Mouse (Mus musculus) layer of hippocampus, adult 9-10 months (tissue): ENCODE results near the gene Ring1.

Source experiments
- DNase-seq: peaks from one replicate; pipeline ENCODE4 v3.0.0; 2022; ENCODE audit warnings: low spot score

Ring1 gene

GRCm38 (mm10) chr17:34024317-34024821 is at the start of gene Ring1:
Ring1 (minus strand) TSS chr17:34024680.
- no peak for DNase-seq

- DNase-seq, result no peak
These were observed 47.6 kb upstream of the Ring1 start for GRCm38 (mm10) chr17:34072091-34072490.

GRCm38 (mm10) chr17:34068864-34069263 is 44.4 kb upstream of the Ring1 start:
- DNase-seq, result no peak

DNA sequence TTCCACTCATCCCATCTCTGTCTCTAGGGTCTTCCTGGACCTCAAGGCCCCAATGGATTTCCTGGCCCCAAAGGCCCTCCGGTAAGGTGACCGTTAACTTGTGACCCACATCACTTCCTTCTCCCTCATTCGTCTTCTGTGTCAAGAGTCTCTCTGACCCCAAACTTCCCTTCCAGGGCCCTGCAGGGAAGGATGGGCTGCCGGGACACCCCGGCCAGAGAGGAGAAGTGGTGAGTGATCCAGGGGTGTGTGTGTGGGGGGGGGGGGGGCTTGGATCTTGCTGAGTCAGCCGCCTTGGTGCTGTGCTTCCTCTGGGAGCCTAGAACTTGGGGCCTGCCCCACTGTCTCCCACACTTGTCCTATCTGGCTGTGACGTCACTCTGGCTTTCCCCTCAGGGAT is 32.7 kb upstream of the Ring1 start:
- DNase-seq, result no peak

- no peak for DNase-seq
These were observed 23.0 kb upstream of the Ring1 start for GRCm38 (mm10) chr17:34047404-34048050.

DNA sequence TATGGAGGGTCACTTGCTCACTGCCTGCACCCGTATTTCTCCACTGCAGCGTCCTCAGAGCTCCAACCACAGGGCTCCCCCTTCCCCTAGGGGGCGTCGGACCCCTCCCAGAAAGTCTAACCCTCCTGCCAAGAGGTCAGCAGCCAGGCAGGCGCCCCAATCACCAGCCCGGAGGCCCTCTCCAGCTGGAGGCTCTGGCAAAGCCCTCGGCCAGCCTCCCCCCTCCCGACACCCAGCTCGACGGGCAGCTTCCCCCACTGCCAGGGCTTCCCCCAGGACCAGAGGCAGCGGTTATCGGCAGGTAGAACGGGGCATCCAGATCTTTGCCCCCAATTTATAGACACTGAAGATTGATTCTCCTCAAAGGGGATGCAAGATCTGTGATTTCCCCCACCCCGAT is 21.5 kb upstream of the Ring1 start:
- DNase-seq, result no peak

DNA sequence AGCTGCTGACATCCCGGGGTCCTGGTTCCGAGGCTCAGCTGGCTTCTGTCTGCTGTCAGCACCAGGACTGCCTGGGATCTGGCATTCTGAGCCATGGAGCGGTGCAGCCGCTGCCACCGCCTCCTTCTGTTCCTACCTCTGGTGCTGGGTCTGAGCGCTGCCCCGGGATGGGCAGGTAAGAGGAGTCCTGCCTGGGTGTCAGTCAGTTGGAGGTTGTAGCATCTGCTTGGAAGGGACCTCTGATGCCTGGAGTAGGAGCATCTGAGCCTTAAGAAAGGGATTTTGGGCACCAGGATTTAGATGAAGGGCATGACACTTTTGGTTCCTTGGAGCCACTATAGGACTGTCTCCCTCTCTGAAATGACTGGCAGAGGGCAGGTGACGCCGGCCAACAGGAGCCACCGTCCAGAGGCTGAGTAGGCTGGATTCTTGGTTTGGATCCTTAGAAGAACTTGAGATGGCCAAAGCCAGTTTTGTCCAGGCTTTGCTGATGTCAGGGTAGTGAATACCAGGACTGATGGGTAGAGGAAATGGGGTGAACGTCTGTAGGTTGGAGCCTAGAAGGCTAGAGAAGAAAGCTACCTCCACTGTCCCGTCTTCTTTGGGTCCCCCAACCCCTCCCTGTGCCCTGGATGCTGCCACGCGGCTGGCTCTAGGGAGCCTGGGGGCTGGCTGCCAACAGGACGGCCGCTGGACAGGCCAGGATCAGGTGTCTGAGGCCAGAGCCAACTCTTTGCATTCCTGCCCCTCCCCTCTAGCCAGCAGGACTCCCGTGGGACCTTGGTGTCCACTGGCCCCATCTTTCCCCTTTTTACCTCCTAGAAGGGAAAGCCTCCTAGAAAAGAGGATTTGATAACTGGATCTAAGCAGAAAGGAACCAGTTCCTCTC is 15.3 kb upstream of the Ring1 start:
- DNase-seq, result no peak

DNA sequence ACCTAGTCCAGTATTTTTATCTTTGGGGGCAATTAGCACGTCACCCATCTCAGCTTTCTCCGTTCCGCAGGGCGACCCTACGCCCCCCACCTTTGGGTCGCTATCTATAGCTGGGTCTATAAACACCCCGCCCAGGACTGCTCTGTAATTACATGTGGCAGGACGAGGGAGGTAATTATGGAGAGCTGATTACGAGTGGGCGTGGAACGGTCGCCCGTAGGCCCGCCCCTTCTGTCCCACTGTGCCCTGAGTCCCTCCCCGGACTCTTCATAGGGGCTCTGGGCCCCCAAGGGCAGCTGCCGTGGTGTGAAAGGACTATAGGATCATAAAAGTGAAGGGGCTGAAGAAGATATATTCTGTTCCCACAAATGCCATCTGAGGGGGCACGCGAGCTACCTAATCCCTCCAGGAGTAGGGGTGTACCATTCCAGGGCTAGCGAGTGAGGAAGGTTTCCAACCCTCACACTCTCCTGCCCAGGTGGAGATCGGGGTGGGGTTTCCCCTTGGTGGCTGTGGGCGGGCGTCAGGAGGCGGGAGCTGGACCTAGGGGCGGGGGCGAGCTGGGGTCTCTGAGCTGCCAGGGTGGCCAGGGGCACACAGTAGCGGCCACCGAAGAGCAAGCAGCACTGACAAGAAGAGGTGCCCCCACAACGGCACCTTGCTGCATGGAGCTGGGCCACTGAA is 14.5 kb upstream of the Ring1 start, which contains the start of gene Col11a2:
Gene Col11a2, plus strand, starts transcription at position 560 of the 684 bp plus-strand sequence.
- no peak for DNase-seq

- DNase-seq, result no peak
These were observed 14.0 kb upstream of the Ring1 start for GRCm38 (mm10) chr17:34038440-34038839.

GRCm38 (mm10) chr17:34037241-34037640 is 12.8 kb upstream of the Ring1 start:
- no peak for DNase-seq

GRCm38 (mm10) chr17:34036647-34037046 is 12.2 kb upstream of the Ring1 start:
- no peak for DNase-seq

GRCm38 (mm10) chr17:34035517-34035916 is 11.0 kb upstream of the Ring1 start:
- no peak for DNase-seq

DNA sequence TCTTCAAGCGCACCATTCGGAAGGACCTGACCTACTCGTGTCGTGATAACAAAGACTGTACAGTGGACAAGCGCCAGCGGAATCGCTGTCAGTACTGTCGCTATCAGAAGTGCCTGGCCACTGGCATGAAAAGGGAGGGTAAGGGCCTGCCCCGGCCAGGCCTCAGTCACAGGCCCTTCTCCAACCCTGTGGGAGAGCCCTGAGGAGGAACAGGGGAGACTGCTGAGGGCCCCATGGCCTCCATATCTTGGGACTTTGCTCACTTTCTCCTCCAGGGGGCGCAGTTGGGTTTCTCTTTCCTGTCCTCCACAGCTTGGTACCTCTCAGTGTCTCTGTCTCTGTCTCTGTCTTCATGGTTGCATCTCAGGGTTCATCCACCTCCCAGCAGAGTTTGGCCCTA is 9.6 kb upstream of the Ring1 start:
- DNase-seq, result no peak

DNA sequence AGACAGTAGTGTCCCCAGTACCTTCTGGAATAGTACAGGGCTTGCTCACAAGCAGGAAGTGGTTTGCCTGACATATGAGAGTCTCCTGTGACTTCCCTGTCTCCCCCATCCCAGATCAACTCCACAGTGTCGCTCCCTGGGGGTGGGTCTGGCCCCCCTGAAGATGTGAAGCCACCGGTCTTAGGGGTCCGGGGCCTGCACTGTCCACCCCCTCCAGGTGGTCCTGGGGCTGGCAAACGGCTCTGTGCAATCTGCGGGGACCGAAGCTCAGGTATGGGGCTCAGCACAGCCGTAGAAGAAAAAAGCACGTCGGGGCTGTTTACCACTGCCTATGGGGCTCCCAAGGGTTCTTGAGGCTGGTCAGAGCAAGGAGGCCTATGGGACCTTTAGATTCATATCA is 9.0 kb upstream of the Ring1 start:
- no peak for DNase-seq

GRCm38 (mm10) chr17:34032806-34033205 is 8.3 kb upstream of the Ring1 start:
- DNase-seq, result no peak

DNA sequence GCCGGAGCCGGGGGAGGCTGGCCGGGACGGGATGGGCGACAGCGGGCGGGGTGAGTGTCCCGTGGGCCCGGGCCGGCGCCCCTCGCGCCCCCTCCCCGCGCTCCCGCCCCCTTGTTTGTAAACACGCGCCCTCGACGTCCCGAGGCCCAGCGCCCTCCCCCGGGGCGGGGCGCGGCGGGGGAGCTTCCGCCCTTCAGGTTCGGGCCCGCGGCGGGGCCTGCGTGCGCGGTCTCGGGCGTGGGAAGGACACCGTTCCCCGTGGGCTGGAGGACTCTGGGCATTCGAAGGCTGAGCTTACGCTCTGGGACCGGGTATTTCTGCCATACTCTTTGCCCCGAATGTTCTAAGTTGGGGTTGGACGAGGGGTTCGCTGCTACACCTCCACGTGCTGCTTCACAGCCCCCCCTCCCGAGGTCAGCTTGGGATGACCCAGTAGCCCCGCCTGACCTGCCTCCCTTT is 7.7 kb upstream of the Ring1 start:
- DNase-seq, result no peak

DNA sequence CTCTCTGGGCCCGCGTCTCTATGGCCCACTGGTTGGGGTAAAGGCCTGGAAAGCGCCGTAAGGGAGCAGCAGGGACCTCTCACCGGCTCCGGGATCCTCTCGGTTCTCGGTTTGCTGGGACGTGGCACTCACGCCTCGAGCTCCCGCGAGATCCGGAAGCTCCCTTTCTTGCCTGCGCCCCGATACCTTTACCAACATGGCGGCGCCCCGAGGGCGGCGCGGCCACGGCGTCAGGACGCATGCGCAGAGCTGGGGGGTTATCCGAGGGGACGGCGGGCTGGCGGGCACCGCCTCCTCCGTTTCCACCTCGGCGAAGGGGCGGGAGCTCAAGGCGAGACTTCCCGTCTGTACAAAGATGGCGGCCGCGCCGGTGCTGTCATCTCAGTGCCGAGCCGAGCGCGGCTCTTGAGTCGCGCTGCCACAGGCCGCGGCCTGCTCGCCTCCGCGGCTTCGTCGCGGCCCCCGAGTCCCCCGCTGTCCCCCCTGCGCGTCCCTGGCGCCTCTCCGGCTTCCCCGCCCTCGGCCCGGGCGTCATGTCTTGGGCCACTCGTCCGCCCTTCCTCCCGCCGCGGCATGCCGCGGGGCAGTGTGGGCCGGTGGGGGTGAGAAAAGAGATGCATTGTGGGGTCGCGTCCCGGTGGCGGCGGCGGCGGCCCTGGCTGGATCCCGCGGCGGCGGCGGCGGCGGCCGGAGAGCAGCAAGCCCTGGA is 7.1 kb upstream of the Ring1 start, which contains the start of the genes Slc39a7 and Rxrb:
Gene Slc39a7, minus strand, starts transcription at position 218 of the 709 bp plus-strand sequence.
Gene Rxrb, plus strand, starts transcription at position 348 of the 709 bp plus-strand sequence.
- DNase-seq, result peak; percentile 94

DNA sequence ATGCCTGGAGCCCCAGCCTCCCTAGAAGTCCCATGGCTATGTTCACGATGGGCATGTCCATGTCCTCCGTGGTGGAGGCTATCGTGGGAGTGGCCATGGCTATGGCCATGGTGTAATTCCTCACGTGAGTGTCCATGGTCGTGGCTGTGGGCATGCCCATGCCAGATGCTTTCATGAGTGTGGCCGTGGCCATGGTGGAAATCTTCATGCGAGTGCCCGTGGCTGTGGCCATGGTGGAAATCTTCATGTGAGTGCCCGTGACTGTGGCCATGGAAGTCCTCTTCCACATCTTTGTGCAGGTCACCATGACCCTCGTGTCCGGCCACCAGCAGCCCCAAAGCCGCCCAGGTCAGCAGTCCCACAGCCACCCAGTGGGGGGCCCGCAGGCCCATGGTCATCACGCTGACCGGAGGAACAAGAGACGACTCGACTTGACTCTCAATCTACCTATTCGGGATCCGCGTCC is 6.4 kb upstream of the Ring1 start:
- no peak for DNase-seq

- no peak for DNase-seq
These were observed 5.6 kb upstream of the Ring1 start for GRCm38 (mm10) chr17:34029890-34030595.

GRCm38 (mm10) chr17:34029150-34029889 is 4.8 kb upstream of the Ring1 start:
- DNase-seq, result no peak
